Mouse (Mus musculus): ENCODE results near the gene Gli1. TPM values are rescaled to one million over a fixed set of nuclear protein-coding genes. Genes with fewer than 3 reads are reported as not detected.
A peak's percentile ranks its signal among the peaks of the same experiment; 100 is the strongest.

The Gli1 gene
- polyA plus RNA-seq, 1 experiment from 2014 or later = 4.1 TPM

DNA sequence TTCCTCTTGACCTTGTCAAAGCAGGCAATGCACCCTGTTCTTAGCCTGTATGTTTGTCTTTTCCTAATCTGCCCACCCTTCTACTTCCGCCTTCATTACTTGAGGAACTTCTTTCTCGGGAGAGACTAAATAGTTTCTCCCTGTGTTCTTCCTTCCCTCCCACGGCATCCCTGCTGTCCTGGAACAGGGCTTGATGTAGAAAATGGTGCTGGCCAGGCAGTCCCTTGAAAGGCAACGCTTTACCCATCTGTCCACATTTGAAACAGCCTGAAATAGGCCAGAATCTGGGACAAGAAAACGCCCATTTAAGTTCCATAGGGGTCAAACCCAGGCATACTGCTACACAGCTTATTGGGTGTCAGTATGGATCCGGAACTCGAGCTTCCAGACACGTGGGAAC is 8.0 kb upstream of the Gli1 start:
- Histone ChIP-seq H3K4me3 (replicated peaks; ENCODE audit: low read depth, low read length) (no peak overlapping the region), H3K27me3 (ENCODE audit: insufficient read depth, low read length) (no peaks in the 10 kb centered on the region), H3K9ac (ENCODE audit: low read depth, low read length) (no peak overlapping the region), H3K36me3 (ENCODE audit: insufficient read depth, low read length) (no peaks in the 10 kb centered on the region), H3K4me2 (ENCODE audit: low read length) (no peak overlapping the region), H3K9me3 (replicated peaks; ENCODE audit: low read length) (no peaks in the 10 kb centered on the region), H3K4me1 (replicated peaks; ENCODE audit: insufficient read depth, low read length) (no peaks in the 10 kb centered on the region), H3K27ac (no peak overlapping the region)
- WGBS = 71% methylated on average over 8 of the region's 8 CpGs
- TF ChIP-seq CTCF (IDR thresholded peaks at IDR 0.05; ENCODE audit: low read depth) = no peak
- DNase-seq (ENCODE audit: low spot score) (no peak), ATAC-seq (replicated peaks; ENCODE audit: low FRiP score, low read depth) (no peak)

DNA sequence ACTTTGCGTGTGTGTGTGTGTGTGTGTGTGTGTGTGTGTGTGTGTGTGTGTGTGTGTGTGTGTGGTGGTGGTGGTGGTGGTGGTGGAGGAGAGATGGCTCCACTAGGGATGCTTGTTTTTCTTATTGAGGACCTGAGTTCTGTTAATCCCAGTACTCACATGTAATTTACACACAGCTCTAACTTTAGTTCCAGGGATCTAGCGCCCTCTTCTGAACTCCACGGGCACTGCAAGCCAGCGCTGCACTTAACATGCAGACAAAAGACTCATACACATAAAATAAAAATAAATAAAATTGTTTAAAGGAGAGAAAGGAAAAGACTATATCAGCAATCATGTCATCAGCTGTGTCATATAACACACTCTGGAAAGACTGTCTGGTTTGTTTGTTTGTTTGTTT is 7.2 kb upstream of the Gli1 start:
- no peak overlapping the region for H3K27ac ChIP-seq
- DNase-seq (ENCODE audit: low spot score) = no peak
- WGBS = 62% methylated on average over 4 of the region's 4 CpGs
- H3K9ac ChIP-seq (ENCODE audit: low read depth, low read length) = no peak overlapping the region
- no peak for ATAC-seq (replicated peaks; ENCODE audit: low FRiP score, low read depth)
- no peak overlapping the region for H3K4me2 ChIP-seq (ENCODE audit: low read length)
- no peaks in the 10 kb centered on the region for H3K27me3 ChIP-seq (ENCODE audit: insufficient read depth, low read length)
- peak; percentile 19; the same call in 1 of the 2 replicates for TF ChIP-seq CTCF (IDR thresholded peaks at IDR 0.05; ENCODE audit: low read depth)
- no peaks in the 10 kb centered on the region for H3K4me1 ChIP-seq (replicated peaks; ENCODE audit: insufficient read depth, low read length)
- H3K9me3 ChIP-seq (replicated peaks; ENCODE audit: low read length) = no peaks in the 10 kb centered on the region
- H3K36me3 ChIP-seq (ENCODE audit: insufficient read depth, low read length) = no peaks in the 10 kb centered on the region
- no peak overlapping the region for H3K4me3 ChIP-seq (replicated peaks; ENCODE audit: low read depth, low read length)

DNA sequence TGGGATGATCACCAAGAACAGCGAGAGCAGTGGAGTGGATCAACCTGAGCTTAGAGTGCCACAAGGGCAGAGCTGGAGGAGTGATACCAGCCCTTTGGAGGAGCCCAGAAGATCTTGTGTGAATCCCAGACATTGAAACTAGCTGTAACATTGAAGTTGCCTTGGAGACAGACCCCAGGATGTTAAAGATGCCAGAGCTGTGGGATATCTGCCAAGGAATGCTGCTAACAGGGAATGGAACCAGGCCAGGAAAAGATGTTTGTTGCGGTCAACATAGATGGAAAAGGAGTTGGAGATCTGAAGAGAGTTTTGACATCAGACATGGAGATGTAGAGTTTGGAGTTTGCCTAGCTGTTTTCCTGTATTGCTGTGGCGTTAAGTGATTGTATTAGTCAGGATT is 4.4 kb upstream of the Gli1 start:
- DNase-seq (ENCODE audit: low spot score) (no peak), ATAC-seq (replicated peaks; ENCODE audit: low FRiP score, low read depth) (no peak)
- no peak overlapping the region for H3K4me2 ChIP-seq (ENCODE audit: low read length)

DNA sequence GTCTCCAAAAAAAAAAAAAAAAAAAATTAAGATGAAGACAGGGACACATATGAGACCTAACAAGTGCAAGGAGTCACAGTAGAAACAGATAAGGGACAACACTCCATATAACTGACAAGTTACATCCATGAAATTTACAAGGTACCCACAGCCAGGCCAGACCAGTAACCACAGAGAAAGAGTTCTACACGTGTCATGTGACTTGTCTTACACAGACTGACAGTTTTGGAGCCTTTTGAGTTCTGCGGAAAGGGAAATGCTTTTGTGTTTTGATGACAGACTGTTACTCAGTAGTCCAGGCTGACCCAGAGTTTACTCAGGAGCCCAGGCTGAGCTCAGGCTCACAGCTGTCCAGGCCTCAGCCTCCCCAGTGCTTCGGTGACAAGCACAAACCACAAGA is 1.3 kb upstream of the Gli1 start:
- 0 out of 2 replicates have a peak, but pooled peaks cover 7% of the 10 kb centered on the region for H3K27me3 ChIP-seq (ENCODE audit: insufficient read depth, low read length)
- WGBS = 55% methylated on average over 3 of the region's 3 CpGs
- no peaks in the 10 kb centered on the region for H3K9me3 ChIP-seq (replicated peaks; ENCODE audit: low read length)
- no peak overlapping the region for H3K27ac ChIP-seq
- DNase-seq (ENCODE audit: low spot score) (no peak), ATAC-seq (replicated peaks; ENCODE audit: low FRiP score, low read depth) (no peak)
- H3K9ac ChIP-seq (ENCODE audit: low read depth, low read length) = no peak overlapping the region
- TF ChIP-seq CTCF (IDR thresholded peaks at IDR 0.05; ENCODE audit: low read depth) = no peak
- H3K4me2 ChIP-seq (ENCODE audit: low read length) = no peak overlapping the region
- H3K4me3 ChIP-seq (replicated peaks; ENCODE audit: low read depth, low read length) = no peak overlapping the region
- no peaks in the 10 kb centered on the region for H3K36me3 ChIP-seq (ENCODE audit: insufficient read depth, low read length)
- H3K4me1 ChIP-seq (replicated peaks; ENCODE audit: insufficient read depth, low read length) = peaks cover 7% of the 10 kb centered on the region; the same call in 1 of the 2 replicates

More for the DNA sequence above, 4.4 kb upstream of the Gli1 start:
- no peaks in the 10 kb centered on the region for H3K27me3 ChIP-seq (ENCODE audit: insufficient read depth, low read length)
- H3K36me3 ChIP-seq (ENCODE audit: insufficient read depth, low read length) = no peaks in the 10 kb centered on the region
- no peak overlapping the region for H3K27ac ChIP-seq
- H3K9me3 ChIP-seq (replicated peaks; ENCODE audit: low read length) = no peaks in the 10 kb centered on the region
- H3K4me3 ChIP-seq (replicated peaks; ENCODE audit: low read depth, low read length) = no peak overlapping the region
- H3K4me1 ChIP-seq (replicated peaks; ENCODE audit: insufficient read depth, low read length) = no peaks in the 10 kb centered on the region
- H3K9ac ChIP-seq (ENCODE audit: low read depth, low read length) = no peak overlapping the region
- TF ChIP-seq CTCF (IDR thresholded peaks at IDR 0.05; ENCODE audit: low read depth) = no peak
- 73% methylated on average over 3 of the region's 3 CpGs for WGBS

- H3K27me3 ChIP-seq (ENCODE audit: insufficient read depth, low read length) = 0 out of 2 replicates have a peak, but pooled peaks cover 7% of the 10 kb centered on the region
- peak overlapping the region; percentile 89 for H3K27ac ChIP-seq
- DNase-seq (ENCODE audit: low spot score) (no peak), ATAC-seq (replicated peaks; ENCODE audit: low FRiP score, low read depth) (no peak)
- H3K36me3 ChIP-seq (ENCODE audit: insufficient read depth, low read length) = no peaks in the 10 kb centered on the region
- no peaks in the 10 kb centered on the region for H3K9me3 ChIP-seq (replicated peaks; ENCODE audit: low read length)
- WGBS = under 1% methylated on average over 10 of the region's 11 CpGs
- H3K9ac ChIP-seq (ENCODE audit: low read depth, low read length) = peak overlapping the region; percentile 47; the same call in 1 of the 2 replicates
- H3K4me1 ChIP-seq (replicated peaks; ENCODE audit: insufficient read depth, low read length) = peaks cover 7% of the 10 kb centered on the region; the same call in 1 of the 2 replicates
- peak overlapping the region; percentile 86 for H3K4me2 ChIP-seq (ENCODE audit: low read length)
- peak overlapping the region; percentile 47 for H3K4me3 ChIP-seq (replicated peaks; ENCODE audit: low read depth, low read length)
- no peak for TF ChIP-seq CTCF (IDR thresholded peaks at IDR 0.05; ENCODE audit: low read depth)
These were observed 449 bp downstream of the Gli1 start for GRCm38 (mm10) chr10:127341360-127341690.

DNA sequence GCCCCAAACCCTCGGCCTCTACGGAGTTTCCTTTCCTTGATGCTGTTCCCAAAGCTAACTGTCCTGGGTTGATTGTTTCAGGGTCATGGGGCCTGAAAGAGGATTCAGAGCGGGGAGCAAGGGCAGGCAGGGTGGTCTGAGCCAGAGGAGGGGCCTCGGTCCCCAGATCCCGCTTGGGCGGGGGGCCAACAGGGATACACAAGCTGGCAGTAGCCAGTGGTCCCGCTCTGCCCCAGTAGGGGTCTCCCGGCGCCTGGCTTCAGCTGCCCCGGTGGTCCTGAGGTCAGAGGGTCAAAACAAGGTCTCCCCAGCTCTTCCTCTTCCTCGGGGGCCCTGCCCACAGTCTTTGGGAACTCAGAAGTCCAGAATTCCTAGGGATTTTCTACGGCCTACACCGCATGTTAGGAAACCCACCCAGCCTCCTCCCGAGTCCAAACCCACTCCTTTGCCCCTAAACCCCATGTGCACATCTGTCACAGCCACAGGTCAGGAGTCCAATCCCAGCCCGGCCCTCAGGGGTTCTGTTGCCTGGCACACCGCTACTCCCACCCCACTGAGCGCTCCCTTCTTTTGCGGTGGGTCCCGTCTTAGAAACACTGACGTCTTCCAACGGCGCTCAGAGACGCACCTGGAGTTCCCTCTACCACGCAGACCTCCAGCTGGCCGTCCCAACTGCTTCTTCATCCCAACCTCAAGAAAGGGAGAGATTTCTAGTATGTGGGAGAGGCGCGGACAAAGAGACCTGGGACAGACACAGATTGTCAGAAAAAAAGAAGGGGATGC is 1.0 kb downstream of the Gli1 start:
- H3K9me3 ChIP-seq (replicated peaks; ENCODE audit: low read length) = no peaks in the 10 kb centered on the region
- peaks cover 7% of the 10 kb centered on the region; the same call in 1 of the 2 replicates for H3K4me1 ChIP-seq (replicated peaks; ENCODE audit: insufficient read depth, low read length)
- ATAC-seq (replicated peaks; ENCODE audit: low FRiP score, low read depth) = no peak
- peak; percentile 63 for DNase-seq (ENCODE audit: low spot score)
- H3K36me3 ChIP-seq (ENCODE audit: insufficient read depth, low read length) = no peaks in the 10 kb centered on the region
- H3K4me3 ChIP-seq (replicated peaks; ENCODE audit: low read depth, low read length) = peak overlapping the region; percentile 47
- H3K9ac ChIP-seq (ENCODE audit: low read depth, low read length) = peak overlapping the region; percentile 50
- H3K4me2 ChIP-seq (ENCODE audit: low read length) = peak overlapping the region; percentile 86
- 1% methylated on average over 27 of the region's 27 CpGs for WGBS
- peak overlapping the region; percentile 89 for H3K27ac ChIP-seq
- 0 out of 2 replicates have a peak, but pooled peaks cover 7% of the 10 kb centered on the region for H3K27me3 ChIP-seq (ENCODE audit: insufficient read depth, low read length)
- TF ChIP-seq CTCF (IDR thresholded peaks at IDR 0.05; ENCODE audit: low read depth) = no peak

Measured in kidney, postnatal 0 days (tissue).